Mouse (Mus musculus) ovary, adult 2 months (tissue): ENCODE measurements around the gene Ebf4. TPM values are rescaled to one million over a fixed set of nuclear protein-coding genes. Genes with fewer than 3 reads are reported as not detected.

ENCODE experiments used
- polyA plus RNA-seq: library from polyadenylated mRNA; depleted of rRNA; stranded (reverse); fragments of >200 nt; gene quantifications from 2 replicates; pipeline ENCODE4 v1.2.3, GENCODE M21; 2012; rRNA removed

Gene Ebf4
- 35.1 and 36.5 TPM in 2 replicates for polyA plus RNA-seq

DNA sequence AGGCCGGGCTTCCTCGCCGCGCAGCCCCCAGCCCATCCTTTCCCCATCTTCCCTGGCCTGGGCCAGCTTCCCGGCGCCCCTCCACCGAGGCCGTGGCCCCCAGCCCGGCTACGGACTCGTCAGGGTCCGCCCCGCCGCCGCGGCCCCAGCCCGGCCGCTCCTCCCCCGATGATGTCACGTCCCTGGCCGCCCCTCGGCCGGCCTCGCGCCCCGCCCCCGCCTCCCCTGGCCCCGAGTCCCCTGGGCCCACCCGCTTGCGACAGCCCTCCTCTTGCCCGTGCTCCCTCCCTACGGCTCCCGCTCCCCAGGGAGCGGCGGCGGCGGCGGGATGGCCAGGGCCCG, at the start of gene Ebf4:
Gene Ebf4 (plus strand): TSS at position 234 of the 342 bp plus-strand sequence.

GRCm38 (mm10) chr2:130274149-130274861, 20.7 kb upstream of the Ebf4 start, which contains the start of gene Nop56:
Nop56 (plus strand) TSS chr2:130274430.

GRCm38 (mm10) chr2:130283854-130284654, 10.9 kb upstream of the Ebf4 start, which contains the start of gene Idh3b:
Idh3b (minus strand) TSS chr2:130284547.

GRCm38 (mm10) chr2:130397186-130397985, 102.4 kb downstream of the Ebf4 start, which contains the start of gene Cpxm1:
Cpxm1 (minus strand) TSS chr2:130397574.

DNA sequence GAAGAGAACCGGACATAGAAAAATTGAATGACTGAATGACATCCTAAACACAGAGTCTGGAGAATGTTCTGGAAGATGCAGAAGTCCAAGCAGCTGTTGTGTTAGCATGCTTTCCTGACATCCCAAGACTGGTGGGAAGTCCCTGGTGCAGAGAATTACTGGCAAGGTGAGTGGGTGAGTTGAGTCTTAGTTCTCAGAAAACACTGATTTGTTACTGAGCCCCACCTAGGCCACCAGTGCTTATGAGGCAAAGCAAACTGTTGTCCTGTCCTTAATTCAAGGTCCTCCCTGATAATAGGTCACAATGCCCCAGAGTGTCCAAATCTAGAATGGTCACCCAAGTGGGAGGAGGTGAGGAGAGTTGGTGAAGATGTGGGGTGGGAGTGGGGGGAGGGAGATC, 110.0 kb downstream of the Ebf4 start, which contains the start of the genes Gm28372 and 1700020A23Rik:
Gene Gm28372 (plus strand): TSS at position 301 of the 400 bp plus-strand sequence.
Gene 1700020A23Rik (plus strand): TSS at position 321 of the 400 bp plus-strand sequence.

GRCm38 (mm10) chr2:130406178-130406577, 111.2 kb downstream of the Ebf4 start, which contains the start of gene Tmem239:
Tmem239 (plus strand) TSS chr2:130406478.

Other genes with a start within 250 kb of the Ebf4 start
- 0.03 and 0.05 TPM in 2 replicates for gene Tgm6, start 182.8 kb upstream of the Ebf4 start, polyA plus RNA-seq
- 465 and 640 TPM in 2 replicates for gene Snrpb, start 115.8 kb upstream of the Ebf4 start, polyA plus RNA-seq
- 0.05 TPM in 2 replicates for gene Tmc2, start 100.0 kb upstream of the Ebf4 start, polyA plus RNA-seq
- 81.8 and 91.9 TPM in 2 replicates for gene Nop56, start 20.7 kb upstream of the Ebf4 start, polyA plus RNA-seq
- gene Idh3b, start 10.6 kb upstream of the Ebf4 start, polyA plus RNA-seq: 222 and 234 TPM in 2 replicates
- 72.1 and 79.1 TPM in 2 replicates for gene Cpxm1, start 102.4 kb downstream of the Ebf4 start, polyA plus RNA-seq
- not detected in 2 replicates for gene Gm28372, start 110.1 kb downstream of the Ebf4 start, polyA plus RNA-seq
- gene 1700020A23Rik, start 110.1 kb downstream of the Ebf4 start, polyA plus RNA-seq: 1.4 and 1.5 TPM in 2 replicates
- not detected in 2 replicates for gene Tmem239, start 111.3 kb downstream of the Ebf4 start, polyA plus RNA-seq
- 76.6 and 103 TPM in 2 replicates for gene Vps16, start 129.2 kb downstream of the Ebf4 start, polyA plus RNA-seq
- 48.7 and 53.6 TPM in 2 replicates for gene Pced1a, start 129.5 kb downstream of the Ebf4 start, polyA plus RNA-seq
- gene Ptpra, start 155.1 kb downstream of the Ebf4 start, polyA plus RNA-seq: 80.8 and 97.9 TPM in 2 replicates